Mouse (Mus musculus) adrenal gland, postnatal 25 days (tissue): ENCODE results near the gene Insl6. TPM values are rescaled to one million over a fixed set of nuclear protein-coding genes. Genes with fewer than 3 reads are reported as not detected.

Experiments used
- DNase-seq: peaks from one replicate; pipeline ENCODE4 v3.0.0; 2021; ENCODE audit warnings: mixed read lengths
- total RNA-seq: library from RNA; stranded (reverse); gene quantifications from 2 replicates; pipeline ENCODE4 v1.2.3, GENCODE M21; 2021

Insl6 gene
- total RNA-seq, 1 experiment from 2014 or later = 0.79 TPM

DNA sequence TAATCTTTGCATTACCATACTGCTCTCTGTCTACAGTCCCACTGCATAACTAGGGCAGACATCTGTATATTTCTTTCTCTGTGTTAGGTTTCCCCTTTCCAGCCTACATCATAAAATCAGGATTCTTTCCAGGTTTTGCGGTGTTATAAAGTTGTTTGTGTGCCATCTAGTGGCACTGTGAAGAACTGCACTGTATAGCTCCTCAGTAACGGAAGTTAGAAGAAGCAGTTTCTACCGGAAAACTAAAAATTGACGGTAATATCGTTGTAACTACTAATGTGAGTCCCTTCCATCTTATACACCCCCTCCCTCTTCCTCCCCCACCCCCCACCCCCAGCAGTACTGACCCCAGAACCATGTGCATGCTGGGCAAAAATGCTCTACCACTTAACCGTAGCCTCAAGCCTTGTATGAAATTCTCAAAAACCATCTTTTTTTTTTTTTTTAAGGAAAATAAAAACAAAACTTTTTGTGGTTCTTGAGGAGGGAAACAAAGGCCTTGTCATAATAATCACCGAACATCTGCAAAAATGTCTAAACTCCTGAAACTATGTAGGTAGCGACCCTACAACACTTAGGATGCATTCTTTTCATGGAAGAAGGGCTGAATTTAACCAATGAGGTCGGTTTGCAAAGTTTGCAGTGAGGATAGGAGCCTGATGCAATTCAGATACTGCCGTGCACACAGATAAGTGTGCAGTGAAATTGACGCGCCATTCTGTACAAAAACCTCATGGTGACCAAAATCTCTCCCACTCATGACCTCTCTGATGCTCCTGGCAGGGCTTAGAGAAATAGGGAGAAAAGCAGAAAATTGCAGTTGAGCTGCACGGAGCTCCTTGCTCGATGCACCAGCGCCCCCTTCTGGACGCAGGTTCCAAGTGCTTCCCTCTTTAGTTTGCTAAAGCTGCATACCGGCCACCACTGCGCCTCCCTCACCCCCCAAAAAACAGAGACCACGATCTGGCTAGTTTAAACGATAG is 30.0 kb upstream of the Insl6 start:
- peak; percentile 91 for DNase-seq

DNA sequence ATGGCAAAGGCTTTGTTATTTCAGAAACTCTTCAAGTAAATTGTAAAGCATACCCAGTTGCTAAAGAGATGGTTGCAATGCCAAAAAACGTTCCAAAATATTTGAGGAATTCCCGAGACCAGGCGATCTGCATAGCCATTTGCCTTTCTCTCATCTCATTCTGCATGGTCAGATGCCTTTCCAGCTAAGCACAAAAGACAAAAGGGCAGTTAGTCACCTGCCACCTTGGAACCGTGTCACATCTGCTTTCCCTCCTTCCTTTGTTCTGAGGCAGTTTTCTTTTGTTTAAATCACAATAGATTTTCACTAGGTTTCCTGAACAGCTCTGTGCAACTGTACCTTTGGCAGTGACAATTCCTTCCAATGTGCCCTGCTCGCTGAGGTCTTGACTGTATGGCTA is 25.8 kb upstream of the Insl6 start:
- DNase-seq = no peak

DNA sequence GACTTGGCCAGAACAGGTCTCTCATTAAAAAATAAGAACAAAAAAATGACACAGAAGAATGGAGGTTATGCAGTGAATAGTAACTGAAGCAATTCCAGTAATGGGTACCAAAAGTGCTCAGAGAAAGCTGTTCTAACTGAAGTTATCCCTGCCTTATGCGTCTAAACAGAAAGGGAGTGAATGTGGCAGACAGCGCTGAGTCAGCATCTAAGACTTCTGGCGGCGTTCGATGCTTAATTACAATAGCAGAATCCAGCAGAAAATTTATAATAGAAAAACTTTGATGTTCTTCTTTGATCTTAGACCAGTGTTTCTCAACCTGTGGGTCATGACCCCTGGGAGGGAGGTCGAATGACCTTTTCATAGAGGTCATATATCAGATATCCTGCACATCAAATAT is 20.5 kb upstream of the Insl6 start:
- DNase-seq = no peak

DNA sequence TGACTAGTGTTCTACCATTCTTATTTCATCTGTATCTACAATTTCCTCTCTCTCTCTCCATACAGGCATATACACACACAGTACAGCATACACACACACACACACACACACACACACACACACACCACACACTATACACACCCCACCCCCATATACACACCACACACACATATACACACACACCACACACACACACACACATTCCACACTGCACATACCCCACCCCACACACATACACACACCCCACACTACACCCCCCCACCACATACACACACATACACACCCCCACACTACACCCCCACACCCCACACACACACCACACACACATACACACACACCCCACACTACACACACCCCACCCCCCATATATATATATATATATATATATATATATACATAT is 19.7 kb upstream of the Insl6 start:
- no peak for DNase-seq

DNA sequence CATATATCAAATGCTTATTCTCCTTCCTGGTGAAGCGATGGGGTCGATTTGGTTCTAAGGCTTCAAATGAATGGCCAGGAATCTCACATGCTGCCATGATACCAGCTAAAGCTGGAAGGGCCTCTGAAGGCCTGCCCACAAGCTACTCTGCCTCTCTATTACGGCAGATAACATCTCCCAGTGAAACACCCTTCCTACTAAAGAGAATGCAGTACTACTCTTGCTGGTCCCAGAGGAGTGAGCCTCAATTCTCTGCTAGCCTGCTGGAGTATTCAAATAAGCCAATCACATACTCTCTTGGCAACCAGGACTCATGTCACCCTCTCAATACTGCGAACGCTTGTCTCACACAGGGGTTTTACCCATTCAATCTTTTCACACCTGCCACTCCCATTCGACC is 17.1 kb upstream of the Insl6 start:
- no peak for DNase-seq

DNA sequence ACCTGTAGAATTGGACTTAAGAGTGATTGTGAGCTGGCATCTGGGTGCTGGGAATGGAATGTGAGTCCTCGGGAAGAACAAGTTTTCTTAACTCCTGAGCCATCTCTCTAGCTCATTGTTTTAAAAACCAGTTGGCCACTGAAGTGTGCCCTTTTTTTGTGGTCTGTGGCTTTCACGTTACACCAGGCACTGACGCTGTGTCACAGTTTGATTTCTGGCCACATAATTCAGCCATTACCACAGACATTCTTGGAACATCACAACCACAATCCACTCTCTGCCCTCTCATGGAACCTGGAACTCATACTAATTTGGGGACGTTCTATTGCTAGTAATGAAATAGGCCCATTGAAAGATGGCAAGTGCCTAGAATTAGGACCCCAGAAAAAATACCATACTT is 15.9 kb upstream of the Insl6 start:
- DNase-seq = no peak

DNA sequence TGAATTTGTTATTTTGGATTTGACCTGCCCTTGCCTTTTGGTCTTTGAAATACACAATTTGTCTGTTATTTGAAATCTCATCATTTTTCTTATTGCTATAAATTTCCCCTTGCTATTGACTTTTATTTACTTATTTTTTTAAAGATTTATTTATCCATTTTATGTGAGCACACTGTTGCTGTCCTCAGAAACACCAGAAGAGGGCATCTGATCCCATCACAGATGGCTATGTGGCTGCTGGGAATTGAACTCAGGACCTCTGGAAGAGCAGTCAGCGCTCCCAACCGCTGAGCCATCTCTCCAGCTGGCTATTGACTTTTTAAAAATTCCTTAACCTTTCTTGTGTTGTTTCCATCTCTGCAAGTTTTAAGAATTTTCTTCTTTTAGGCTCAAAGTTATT is 11.5 kb upstream of the Insl6 start:
- no peak for DNase-seq

DNA sequence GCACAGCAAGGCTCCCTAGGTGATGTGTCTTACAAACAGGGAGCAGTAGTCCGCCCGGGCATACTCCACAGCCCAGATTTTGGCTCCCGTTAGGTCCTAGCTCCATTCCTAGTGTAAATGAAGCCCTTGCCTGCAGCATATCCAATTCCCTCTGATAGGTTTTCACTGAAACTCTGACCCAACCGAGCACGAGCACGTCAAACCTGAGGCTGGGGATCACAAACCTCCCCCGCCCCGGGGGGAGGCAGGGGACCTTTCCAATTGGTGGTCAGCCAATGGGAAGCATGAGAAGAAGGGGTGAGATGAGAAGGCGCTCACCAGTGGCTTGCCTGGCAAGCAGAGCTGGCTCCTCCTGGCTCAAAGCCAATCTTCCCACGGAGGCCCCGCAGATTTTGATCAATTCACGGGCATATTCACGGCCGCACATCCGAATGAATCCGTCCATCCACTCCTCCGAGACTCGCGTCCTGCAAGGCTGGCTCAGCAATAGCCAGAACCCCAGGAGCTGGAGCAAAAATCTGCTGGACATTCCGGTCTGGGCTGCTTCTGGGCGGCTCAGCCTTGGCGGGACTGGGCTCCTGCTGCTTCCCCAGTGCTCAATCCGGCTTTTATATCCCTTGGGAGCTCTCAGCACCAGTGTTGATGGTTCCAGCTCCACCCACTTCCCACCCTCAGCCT is 9.1 kb upstream of the Insl6 start, which contains the start of gene Rln1:
Rln1 (minus strand) TSS at position 603 of the 678 bp plus-strand sequence.
- DNase-seq = peak; percentile 26

DNA sequence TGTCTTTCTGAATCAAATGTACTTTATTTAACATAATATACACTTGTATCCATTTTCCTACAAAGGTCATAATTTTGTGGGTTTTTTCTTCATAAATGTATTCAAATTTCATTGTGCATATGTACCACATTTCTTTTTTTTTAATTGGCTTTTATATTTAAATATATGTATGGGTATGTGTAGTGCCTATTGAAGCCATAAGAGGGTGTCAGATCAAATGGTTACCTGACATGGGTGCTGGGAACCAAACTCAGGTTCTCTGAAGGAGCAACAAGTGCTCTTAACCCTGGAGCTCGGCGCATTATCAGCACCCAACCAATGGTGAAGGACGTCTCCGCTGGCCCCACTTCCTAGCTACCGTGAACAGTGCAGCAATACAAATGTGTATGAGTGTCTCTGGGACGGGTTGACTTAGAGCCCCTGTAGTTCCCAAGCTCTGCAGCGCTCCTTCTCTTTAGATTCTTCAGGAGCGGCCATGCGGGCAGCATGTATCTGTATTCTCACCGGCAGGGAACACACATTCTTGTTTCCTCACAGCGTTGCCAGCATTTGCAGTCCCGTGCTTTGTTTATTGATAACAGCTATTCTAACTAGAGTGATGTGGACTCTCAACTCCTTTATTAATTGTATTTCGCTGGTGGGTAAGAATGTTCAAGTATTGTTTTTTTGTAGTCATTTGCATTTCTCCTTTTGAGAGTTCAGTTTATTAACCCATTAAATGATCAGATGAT is 1.8 kb upstream of the Insl6 start:
- no peak for DNase-seq

DNA sequence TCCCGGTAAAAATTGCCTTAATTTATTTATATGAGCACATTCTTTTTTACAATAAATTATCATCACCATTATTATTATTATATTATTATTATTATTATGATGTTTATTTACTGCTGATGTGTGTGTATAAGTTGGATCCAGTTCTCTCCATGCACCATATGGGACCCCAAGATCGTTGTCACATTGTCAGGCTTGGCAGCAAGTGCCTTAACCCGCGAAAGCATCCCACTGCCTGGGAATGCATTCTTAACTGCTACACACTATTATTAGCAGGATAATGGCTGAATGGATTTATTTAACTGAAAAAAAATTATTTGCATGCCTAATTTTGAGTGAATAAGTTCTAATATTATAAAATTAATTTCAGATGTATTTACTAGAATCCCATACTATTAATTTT is 1.2 kb upstream of the Insl6 start:
- no peak for DNase-seq

DNA sequence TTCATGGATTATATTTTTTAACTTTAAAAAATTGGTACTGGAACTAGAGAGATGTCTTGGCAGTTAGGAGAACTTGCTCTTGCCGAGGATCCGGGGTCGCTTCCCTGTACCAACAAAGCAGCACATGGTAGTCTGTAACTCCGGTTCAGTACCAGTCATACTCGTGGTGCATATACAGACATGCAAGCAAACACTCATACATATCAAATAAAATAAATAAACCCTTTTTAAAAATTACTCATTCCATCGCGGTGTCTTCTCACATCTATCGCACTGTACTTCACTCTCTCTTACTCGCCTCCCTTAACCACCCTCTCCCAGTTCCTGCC is 660 bp upstream of the Insl6 start:
- DNase-seq = no peak

DNA sequence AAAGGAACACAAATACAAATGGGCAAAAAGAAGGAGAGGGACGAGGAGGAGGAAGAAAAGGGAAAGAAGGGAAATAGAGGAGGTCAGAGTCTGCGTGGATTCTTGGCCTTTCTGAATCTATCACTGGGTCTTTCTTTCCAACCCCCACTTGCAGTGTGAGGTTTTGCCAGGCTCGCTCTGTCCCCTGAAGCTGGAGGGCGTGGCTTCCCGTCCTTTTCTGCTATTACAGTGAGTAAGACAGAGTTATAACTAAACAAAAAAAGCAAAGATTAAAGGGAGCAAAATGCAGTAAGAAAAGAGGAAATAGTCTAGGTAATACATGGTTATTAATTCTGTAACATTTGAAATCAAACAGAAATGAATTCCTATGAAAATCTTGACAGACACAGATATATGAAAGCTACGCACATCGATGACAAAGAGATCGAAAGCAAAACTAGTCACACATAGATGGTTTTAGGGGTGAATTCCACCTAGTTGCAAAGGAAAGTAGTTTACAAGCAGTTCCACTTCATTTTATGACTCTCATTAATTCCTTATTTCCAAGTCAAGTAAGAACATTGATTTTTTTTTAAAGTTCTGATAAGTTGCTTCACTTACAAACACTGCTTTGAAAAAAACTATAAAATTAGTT is 1.6 kb downstream of the Insl6 start:
- no peak for DNase-seq

DNA sequence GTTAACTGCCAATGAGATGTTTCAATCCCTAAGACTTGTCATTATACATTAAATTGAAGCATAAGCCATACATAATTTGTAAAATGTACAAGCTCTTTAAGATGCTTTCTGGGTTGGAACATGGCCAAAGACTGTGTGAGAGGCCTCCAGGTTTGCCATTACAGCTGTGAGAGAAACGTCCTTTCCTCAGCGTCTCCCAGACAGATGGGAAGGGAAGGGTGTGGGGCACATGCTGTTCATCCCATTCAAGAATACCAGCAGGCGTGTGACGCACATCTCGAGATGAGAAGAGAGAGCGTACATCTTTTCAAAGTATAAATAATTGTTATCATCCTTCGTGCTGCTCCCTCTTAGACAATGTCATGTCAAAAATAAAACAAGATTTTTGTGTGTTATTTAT is 12.5 kb downstream of the Insl6 start:
- DNase-seq = no peak

DNA sequence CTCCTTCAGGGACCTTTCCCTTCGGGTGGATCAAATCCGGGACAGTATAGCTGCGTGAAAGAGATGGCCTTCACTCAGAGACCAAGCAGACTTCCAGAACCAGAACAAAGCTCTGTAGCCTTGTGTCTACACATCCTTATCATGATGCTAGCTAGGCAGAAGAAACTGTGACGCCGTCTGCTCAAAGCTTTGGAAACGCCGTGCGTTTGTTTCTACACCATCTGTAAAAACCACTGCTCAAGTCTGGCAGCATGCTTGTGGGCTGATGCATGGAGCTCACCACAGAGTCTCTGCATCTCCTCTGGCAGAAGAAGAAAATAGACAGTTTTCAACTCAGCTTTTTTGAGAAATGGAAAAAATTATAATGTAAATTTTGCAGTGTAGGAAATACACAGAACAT is 13.4 kb downstream of the Insl6 start:
- DNase-seq = no peak

DNA sequence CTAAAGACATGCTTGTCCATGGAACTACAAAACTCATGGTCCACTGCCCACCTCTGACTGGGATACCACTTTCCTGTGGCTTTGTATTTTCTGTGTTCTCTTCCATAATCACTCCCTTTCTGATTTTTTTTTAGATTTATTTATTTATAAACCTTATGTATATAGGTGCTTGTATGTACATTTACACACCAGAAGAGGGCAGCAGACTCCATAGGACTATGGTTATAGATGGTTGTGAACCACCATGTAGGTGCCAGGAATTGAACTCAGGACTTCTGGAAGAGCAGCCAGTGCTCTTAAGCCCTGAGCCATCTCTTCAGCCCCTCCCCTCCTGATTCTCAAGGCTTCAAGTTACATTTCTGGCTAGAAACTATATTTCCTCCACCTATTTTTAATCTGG is 16.3 kb downstream of the Insl6 start:
- no peak for DNase-seq

DNA sequence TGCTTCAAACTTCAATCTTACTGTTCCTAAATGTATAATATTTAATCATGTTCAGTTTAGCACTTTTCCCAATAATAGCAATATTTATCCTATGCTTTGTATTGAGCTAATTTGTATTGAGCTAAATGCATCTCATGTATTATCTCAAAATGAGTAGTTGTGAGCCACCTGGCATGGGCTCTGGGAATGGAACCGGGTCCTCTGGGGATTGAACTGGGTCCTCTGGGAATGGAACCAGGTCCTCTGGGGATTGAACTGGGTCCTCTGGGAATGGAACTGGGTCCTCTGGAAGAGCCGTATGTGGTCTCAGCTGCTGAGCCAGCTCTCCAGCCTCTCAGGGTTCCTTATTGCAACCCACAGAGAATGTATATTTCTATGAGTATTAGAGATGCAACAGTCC is 23.0 kb downstream of the Insl6 start:
- DNase-seq = no peak

DNA sequence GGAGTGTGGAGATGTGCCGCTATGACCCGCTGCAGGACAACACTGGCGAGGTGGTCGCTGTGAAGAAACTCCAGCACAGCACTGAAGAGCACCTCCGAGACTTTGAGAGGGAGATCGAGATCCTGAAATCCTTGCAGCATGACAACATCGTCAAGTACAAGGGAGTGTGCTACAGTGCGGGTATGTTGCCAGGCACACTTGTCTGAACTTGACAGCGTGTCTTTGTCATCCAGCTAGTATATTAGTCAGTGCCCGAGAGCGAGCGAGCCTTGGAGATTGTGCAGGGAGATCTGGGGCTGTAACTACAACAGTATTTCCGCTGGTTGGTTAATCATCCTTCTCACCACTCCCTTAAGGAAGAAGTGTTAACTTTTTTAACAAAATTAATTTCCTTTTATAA is 24.2 kb downstream of the Insl6 start:
- DNase-seq = no peak

DNA sequence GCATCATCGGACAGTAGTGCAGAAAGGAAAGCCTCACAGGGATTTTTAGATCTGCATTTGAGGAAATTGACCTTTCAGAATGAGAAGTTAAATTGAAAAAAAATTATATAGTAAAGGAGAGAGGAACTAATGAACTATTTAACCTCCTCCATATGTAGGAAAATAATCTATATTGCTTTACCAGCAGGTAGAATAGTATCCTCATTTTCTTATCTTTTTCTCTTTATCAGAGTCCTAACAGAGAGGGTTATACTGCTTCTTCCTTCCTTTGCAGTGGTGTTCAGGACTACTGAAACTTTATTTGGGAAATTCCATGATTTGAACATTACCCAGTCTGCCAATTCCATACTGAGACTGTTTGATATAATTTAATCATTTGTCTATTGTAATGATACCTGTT is 27.8 kb downstream of the Insl6 start:
- DNase-seq = no peak

DNA sequence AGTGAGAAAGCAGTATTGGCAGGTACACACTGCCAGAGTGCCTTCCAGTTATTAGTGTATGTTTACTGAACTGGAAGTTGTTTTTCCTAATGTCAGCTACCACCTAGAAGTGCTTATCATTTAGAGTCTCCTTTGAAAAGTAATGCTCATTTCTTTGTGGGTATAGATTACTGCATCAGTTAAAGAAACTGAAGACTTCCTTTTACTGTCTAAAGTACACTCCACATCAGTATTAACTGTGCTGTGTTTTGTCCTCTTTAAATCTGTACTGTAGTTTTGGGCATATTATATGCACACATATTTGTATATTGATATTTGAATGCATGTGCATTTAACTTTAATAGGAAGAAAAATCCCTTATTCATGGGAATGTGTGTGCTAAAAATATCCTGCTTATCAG is 29.0 kb downstream of the Insl6 start:
- no peak for DNase-seq

DNA sequence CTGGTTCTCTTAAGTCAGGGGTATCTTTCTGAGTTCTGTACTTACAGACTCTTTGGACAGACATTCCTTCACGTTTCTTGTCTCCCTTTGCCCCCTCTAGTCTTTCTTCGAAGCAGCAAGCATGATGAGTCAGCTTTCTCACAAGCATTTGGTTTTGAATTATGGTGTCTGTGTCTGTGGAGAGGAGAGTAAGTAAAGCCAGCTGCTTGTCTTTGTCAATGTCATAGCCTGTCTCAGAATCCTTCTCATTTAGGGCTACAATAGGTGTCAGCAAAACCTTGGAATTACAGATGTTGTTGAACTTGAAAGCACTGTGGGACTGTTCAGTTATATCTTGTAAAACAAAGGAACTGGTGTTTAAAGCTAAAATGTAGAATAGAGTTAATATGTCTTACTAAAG is 30.4 kb downstream of the Insl6 start:
- no peak for DNase-seq

DNA sequence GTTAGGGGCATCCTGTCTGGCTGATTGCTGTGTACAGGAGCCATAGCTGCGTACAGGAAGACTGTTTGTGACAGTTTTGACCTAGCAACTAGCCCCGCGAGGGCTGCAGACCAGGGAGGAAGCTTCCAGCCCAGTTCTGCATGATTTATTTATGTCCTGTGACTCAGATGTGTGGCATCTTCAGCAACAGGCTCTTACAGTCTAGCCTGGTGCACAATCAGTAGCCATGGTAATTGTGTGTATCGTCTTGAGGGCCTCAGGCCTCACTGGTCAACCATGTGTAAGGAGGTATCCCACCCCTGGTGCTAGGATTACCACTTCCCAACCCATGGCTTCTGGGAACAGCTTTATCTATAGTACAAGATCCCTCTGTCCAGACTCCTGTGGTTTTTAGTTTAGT is 32.6 kb downstream of the Insl6 start:
- DNase-seq = no peak

DNA sequence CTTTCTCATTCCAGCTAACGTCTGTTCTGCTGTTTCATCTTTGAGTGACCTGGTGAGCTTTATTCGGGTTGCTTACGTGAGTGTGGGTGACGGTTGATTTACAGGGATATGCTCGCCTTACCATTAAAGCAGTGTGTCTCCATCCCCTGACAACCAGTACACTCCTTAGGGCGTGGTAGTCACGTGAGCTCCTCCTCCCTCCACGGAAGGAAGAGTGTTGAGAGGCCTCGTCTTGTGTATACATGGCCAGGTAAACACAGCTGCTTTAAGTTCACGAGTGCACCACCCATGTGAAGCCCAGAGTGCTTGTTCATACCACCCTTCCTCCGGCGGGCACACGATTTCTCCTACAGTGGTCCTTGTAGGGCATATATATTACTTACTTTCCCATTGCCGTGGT is 33.6 kb downstream of the Insl6 start:
- no peak for DNase-seq

DNA sequence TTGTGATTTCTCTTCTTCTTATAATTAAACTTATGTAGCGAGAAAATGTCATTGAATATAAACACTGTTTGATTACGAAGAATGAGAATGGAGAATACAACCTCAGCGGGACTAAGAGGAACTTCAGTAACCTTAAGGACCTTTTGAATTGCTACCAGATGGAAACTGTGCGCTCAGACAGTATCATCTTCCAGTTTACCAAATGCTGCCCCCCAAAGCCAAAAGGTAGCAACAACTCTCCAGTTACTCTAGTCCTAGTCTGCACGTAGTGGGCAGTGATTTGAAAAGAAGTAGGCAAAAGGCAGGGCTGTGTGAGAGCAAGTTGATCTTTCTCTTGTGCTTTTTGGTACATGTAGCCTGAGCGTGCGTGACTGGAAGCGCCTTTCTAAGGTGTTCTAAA is 37.3 kb downstream of the Insl6 start:
- DNase-seq = no peak
